Mouse (Mus musculus) erythroid progenitor cell, adult 5-6 weeks (primary cell): ENCODE results near the gene Arfgap3. TPM values are rescaled to one million over a fixed set of nuclear protein-coding genes. Genes with fewer than 3 reads are reported as not detected.
"Not testable (repeated sequence)": the region's sequence is repeated elsewhere in the genome, so short reads cannot be mapped to it uniquely, and the experiment has no call there.

Experiments used
- ATAC-seq: replicated peaks from 2 replicates; pipeline ENCODE4 v1.8.0; 2016; ENCODE audit warnings: moderate number of reproducible peaks, mild to moderate bottlenecking, moderate TSS enrichment, inconsistent platforms; ENCODE audit not compliant: poor library complexity, low FRiP score, severe bottlenecking
- total RNA-seq, 2 experiments: library from RNA; stranded (forward) in 1 of 2; stranded (reverse) in 1 of 2; fragments of 150-400 nt in 1 of 2; fragments of 186-747, 209-891 nt in 1 of 2; gene quantifications; 2 replicates each; pipeline versions ENCODE4 v1.2.3 to v1.2.4; 2015 to 2017; ENCODE audit warnings: low replicate concordance in 2 of 2

The Arfgap3 gene
- total RNA-seq (2015; ENCODE audit: low replicate concordance) = 19.3 and 50.5 TPM in 2 replicates
- 43.3 and 60.3 TPM in 2 replicates for total RNA-seq (2017; ENCODE audit: low replicate concordance)

DNA sequence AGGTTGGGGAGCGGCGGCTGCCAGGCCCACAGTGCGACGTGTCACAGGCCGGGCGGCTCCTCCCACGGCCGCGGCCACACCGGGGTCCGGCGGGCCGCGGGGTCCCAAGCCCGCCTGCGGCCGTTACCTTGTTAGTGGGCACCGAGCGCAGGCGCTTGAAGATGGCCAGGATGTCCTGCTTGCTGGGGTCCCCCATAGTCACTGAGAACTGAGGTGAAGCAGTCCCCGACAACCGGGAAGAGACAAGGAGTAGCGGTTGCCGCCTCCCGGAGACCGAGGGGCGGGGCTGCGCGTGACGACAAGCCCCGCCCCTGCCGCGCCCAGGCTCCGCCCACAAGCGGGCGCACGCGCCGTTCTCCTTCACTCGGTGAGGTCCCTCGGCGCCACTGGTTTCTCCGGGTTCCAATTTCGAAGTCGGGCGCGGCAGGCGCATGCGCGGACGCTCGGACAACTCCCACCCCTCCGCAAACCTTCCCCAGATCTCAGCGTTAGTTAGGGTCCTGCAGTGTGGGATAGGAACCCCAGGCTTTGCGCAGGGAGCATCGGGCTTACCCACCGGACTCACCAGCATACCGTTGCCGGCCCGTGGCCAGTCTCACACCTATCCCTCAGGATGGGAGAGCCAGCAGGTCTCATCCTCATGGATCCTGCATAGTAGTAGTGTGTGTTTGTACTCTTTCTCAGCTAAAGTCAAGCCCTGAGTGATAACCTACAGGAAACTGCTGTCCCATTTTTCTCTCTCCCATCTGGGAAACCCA lies at the start of gene Arfgap3:
Gene Arfgap3 (minus strand): TSS at position 294 of the 758 bp plus-strand sequence.
- ATAC-seq = peak; percentile 87

GRCm38 (mm10) chr15:83392722-83393121 lies 42.7 kb upstream of the Arfgap3 start:
- no peak for ATAC-seq

DNA sequence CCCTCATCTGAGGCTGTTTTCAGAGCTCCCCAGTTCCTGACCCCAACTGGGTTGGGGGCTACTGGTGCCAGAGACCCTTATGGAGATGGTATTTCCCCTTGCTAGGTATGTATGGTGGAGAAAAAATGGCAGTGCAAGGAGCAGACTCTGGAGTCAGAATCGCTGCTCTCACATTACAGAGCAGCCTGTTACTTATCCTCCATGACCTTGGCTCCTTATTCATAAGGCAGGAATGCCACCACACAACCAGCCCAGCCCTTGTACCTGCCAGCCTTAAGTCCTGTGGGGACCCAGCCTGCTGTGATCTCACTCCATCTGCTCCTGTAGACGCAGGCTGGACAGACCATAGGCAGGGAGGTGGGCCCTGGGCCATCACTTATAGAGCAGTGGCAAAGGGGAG lies 37.9 kb upstream of the Arfgap3 start:
- ATAC-seq = no peak

- no peak for ATAC-seq
Measured at GRCm38 (mm10) chr15:83383633-83384032, 33.6 kb upstream of the Arfgap3 start.

GRCm38 (mm10) chr15:83383136-83383535 lies 33.1 kb upstream of the Arfgap3 start:
- no peak for ATAC-seq

GRCm38 (mm10) chr15:83382467-83382866 lies 32.4 kb upstream of the Arfgap3 start:
- ATAC-seq = no peak

- peak; percentile 57 for ATAC-seq
Measured at GRCm38 (mm10) chr15:83377153-83377552, 27.1 kb upstream of the Arfgap3 start.

DNA sequence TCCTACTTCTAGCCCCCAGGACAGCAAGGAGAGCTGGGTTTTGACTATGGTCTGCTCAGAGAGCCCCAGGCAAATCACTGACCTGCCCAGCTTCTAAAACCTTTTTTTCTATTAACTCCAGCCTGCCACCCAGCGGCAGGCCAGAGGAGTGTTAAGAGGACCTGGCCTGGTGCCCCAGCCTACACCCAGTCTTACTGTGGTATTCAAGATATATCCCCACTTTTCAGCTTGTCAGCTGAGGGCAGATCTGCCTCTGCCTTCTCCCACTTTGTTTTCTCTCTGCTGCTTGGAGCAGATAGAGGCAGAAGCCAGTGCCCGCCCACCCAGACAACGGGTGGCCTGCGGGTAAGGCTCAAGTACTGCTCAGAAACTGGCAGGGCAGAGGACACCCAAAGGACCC lies 25.1 kb upstream of the Arfgap3 start:
- ATAC-seq = peak; percentile 81

DNA sequence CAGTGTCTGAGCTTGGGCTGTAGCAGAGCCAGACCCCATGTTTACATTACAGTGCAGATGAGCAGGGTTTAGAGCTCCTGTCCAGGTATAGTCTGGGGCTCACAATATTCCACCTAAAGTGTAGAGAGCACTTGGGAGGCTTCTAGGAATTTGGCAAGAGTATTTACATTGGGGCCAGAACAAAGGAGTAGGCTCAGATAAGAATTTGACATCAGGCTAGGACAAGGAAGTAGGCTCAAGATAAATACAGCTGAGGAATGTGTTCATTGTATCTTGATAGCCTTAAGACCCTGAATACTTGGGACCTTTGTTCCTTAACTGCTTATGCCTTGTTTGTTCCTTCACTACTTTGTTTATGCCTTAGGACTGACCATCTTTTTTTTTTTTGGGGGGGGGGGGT lies 24.0 kb upstream of the Arfgap3 start:
- no peak for ATAC-seq

DNA sequence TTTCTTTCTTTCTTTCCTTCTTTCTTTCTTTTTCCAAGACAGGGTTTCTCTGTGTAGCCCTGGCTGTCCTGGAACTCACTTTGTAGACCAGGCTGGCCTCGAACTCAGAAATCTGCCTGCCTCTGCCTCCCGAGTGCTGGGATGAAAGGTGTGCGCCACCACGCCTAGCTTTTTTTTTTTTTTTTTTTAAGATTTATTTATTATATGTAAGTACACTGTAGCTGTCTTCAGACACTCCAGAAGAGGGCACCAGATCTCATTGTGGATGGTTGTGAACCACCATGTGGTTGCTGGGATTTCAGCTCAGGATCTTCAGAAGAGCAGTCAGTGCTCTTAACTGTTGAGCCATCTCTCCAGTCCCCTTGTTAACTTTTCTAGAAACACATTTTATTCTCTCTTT lies 18.7 kb upstream of the Arfgap3 start:
- not testable (repeated sequence) for ATAC-seq

GRCm38 (mm10) chr15:83368261-83368660 lies 18.2 kb upstream of the Arfgap3 start:
- ATAC-seq = no peak

DNA sequence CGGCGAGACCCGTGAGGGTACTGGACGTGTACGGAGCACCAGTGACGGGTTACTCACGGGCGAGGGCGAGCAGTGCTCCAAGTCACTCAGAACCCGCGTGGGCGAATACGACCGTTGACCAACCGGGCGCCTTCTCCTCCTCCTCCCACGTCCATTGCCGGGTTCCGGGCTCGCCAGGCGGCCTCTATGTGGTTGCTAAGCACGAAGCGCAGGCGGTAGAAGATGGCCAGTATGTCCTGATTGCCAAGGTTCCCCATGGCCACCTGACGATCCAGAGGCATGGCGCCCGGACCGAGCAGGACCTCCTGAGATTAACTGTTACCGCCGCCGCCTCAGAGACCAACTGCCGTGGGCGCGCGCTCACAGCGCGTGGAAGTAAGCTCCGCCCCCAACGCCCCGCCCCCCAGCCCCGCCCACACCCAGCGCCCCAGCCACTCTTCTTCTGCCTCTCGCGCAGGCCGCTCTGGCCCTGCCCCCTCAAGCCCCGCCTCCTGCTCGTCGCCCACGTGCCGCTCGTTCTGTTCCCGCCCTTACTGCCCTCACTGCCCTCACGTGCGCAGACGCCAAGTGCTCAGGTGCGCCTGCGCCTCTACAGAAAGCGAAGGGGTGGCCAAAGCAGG lies 17.0 kb upstream of the Arfgap3 start:
- peak; percentile 88 for ATAC-seq

DNA sequence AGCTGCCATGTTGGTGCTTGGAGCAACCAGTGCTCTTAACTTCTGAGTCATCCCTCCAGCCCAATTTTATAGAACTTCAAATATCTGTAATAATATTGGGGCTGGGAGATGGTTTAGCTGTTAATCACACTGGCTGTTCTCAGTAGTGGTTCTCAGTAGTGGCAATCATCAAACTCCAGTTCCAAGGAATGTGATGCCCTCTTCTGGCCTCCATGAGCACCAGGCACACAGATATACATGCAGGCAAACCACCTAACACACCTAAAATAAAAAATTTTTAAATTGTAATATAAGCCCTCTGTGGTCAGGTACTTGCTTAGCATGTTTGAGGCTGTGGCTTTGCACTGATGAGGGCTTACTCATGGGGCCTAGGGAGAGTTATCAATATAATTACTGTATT lies 15.7 kb upstream of the Arfgap3 start:
- ATAC-seq = no peak

GRCm38 (mm10) chr15:83364194-83364593 lies 14.1 kb upstream of the Arfgap3 start:
- ATAC-seq = no peak

DNA sequence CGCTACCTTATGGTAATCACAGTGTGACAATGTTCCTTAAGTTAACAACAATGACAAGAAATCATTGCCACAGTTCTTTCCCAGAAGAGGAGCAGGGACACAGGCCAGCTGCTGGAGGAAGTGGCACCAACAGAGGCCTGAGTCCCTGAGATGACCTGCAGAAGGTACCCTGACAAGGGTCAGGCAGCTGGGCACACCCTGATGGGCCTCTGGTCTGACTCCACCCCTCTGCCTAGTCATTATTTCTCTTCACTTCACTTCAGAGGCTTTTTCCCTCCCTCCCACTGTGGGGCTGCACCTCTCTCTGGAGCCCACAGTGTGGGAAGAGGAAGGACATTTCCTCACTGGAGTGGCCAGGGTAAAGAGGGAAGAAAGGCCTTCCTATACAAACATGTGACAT lies 12.8 kb upstream of the Arfgap3 start:
- ATAC-seq = 0 out of 2 replicates have a peak, but pooled peaks have one; percentile 20

GRCm38 (mm10) chr15:83360899-83361298 lies 10.9 kb upstream of the Arfgap3 start:
- ATAC-seq = not testable (repeated sequence)

DNA sequence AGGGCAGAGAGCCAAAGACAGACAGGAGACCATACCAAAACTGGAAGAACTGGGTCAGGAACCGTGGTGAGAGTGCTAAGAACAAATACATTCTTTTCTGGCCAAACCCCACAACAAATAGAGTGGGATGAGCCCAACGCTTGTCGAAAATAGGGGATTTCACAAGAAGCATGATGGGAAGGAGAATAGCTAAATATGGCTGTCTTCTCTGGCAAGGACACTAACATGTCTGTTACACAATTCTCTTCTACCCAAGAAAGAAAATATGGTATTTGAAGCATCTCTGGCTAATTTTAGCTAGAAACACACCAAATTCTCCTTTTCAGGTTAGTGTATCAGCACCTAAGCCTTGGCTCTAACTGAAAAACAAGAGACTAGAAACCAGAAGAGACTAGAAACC lies 10.1 kb upstream of the Arfgap3 start:
- ATAC-seq = no peak

DNA sequence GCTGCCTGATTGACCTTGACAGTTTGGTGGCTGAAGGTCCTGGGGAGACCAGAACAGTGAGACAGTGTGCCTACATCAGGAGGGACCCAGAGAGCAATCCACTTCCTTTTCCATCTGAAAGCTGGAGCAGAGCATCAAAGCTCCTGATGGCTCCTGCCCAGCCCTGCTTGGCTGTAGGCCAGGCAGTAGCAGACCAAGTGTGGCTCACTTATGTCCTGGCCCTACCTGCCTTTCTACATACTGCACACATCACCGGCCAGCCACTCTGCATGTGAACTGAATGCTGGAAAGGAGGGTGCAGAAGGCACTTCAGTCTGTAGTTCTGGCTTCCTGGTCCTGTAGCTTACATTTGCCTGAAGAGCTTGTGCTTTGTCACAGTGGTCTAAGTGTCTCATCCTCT lies 8.4 kb upstream of the Arfgap3 start:
- no peak for ATAC-seq

- ATAC-seq = no peak
Measured at GRCm38 (mm10) chr15:83351546-83351945, 1.5 kb upstream of the Arfgap3 start.

DNA sequence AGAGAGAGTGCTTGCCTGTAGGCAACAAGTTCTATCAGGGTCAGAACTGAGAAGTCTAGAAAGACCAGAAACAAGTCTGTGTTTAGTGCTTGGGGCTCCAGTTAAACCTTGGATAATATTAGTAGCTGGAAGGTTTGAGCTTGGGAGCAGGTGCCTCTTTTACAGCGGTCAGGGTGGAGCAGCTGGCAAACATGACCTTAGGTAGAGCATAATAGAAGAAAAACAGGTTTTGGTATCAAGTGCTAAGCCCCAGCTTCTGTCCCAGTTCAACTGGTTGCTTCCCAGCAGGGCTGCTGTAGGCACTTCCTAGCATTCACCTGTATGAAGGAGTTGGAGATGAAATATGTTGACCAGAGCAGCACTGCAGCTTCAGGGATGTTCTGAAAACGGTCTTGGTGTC lies 812 bp upstream of the Arfgap3 start:
- ATAC-seq = no peak

- peak; percentile 18 for ATAC-seq
Measured at GRCm38 (mm10) chr15:83349225-83349953, 658 bp downstream of the Arfgap3 start.
